Mouse (Mus musculus): ENCODE results near the gene Pigr.

The Pigr gene

DNA sequence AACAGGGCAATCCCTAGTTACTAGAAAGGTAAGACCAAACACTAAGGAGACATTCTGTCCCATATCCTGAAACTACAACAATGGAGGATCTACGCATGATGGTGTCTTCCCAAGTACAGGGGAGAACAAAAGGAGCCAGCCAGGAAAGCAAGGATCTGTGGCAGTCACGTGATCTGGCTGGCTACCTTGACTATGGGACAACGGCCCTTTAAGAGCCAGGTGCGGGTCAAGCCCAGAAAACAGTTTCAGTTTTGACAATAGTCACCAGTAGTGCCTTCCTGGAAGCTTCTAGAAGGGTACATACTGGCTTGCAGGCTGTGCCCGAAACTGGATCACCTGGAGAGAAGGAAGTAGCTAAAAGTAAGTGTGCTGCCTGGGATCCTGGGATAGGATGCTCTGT is at the start of gene Pigr:
Pigr (plus strand) TSS at position 237 of the 400 bp plus-strand sequence.
- in situ Hi-C loops (cut with MseI, MboI): no loop called here

- in situ Hi-C loops (cut with MseI, MboI): loop anchor here (5.0 to 10.0 kb wide), 2 partner anchors 85 to 88 kb away; no protein-coding TSS in a partner anchor
Measured at GRCm38 (mm10) chr1:130779867-130780266, 46.6 kb upstream of the Pigr start.

DNA sequence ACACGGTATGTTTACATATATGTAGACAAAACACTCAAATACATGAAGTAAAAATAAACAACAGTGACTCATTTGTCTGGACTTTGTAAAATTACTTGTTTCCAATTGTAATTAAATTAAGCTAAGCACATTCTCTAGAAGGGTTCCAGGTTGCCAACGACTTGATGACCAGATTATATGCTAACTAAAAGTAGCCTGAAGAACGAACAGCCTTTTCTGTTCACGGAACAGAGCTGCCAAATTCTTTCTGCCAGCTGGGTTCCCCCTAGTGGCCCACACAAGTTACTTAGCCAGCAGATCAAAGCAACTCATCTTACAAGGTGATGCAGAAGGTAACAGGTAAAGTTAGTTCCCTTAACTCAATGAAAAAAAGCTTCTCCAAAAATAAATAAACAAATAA is 42.4 kb upstream of the Pigr start:
- in situ Hi-C loops (cut with MseI, MboI): no loop called here

DNA sequence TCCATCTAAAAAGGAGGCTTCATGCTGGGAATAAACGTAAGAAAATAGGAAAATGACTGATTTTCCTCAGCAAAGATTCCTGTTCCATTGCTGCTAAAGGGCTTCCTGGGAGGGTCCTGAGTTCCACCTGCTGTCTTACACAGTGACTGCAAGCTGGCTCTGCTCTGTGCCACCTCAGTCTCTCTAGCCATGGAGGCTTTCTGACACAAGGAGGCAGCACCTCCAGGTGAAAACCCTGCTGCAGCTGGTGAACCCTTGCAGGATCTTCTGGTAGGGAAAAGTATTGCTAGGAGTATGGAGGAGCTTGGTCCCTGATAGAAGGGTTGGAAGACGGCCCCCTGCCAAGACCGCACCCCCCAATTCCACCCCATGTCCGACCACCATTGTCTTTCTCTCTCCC is 39.5 kb upstream of the Pigr start:
- in situ Hi-C loops (cut with MseI, MboI): no loop called here

- in situ Hi-C loops (cut with MseI, MboI): no loop called here
Measured at GRCm38 (mm10) chr1:130789512-130790451, 36.7 kb upstream of the Pigr start.

DNA sequence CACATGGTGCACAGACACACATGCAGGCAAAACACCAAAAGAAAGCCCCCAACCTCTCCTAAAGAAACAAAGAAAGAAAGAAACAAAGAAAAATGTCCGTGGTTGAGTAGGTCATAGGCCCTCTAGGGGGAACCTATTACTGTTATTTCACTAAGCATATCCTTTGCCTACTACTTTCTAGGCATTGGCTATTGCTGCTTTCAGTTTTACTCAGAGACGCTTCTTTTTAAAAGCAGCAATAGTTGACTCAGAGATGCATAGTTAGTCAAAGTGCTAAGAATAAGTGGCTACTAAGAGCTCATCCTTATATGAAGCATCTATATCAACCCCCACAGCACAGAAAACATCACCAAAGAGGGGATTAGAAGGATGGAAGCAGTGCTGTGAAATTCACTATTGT is 31.2 kb upstream of the Pigr start:
- in situ Hi-C loops (cut with MseI, MboI): no loop called here

GRCm38 (mm10) chr1:130796967-130797684 is 29.4 kb upstream of the Pigr start:
- in situ Hi-C loops (cut with MseI, MboI): no loop called here

- in situ Hi-C loops (cut with MseI, MboI): no loop called here
Measured at GRCm38 (mm10) chr1:130798037-130798436, 28.4 kb upstream of the Pigr start.

DNA sequence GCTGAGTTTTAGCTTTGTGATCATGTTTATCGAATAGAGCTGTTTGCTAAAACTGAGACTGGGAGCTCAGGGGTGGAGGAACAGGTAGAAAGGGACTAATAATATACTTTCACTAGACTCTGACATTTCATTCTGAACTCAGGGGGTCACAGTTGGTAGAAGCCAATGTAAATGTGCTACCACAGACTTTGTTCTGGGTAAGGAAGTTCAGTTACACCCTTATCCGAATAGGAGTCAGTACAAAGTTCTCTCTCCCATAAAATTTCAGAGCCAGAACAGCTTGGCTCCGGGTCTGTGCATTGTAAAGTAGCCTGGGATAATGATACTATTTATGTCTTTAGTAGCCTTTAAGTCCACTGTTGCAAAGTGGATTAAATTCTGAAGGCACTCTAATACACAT is 27.9 kb upstream of the Pigr start:
- in situ Hi-C loops (cut with MseI, MboI): no loop called here

- in situ Hi-C loops (cut with MseI, MboI): no loop called here
Measured at GRCm38 (mm10) chr1:130799399-130799798, 27.1 kb upstream of the Pigr start.

DNA sequence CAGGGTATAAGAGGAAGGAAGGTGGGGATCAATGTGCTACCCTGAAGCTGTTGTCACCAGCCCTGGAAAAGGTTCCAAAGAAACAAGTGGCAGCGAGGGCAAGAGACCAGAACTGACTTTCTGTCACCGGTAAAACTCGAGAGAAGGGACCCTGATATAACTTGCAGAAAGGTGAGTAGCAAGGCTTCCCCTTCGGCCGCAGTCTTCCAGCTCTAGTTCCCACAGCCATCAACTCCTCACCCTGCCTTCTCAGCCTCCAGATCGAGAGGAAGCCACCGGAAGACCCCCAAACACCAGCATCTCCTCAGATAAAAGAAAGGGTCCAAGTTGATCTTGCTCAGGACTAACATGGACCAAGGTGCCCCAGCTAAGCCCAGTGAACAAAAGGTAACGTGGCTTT is 25.9 kb upstream of the Pigr start, which contains the start of gene Fcamr:
Fcamr (plus strand) TSS at position 301 of the 400 bp plus-strand sequence.
- in situ Hi-C loops (cut with MseI, MboI): no loop called here

- in situ Hi-C loops (cut with MseI, MboI): no loop called here
Measured at GRCm38 (mm10) chr1:130801511-130801910, 25.0 kb upstream of the Pigr start.

GRCm38 (mm10) chr1:130802976-130803375 is 23.5 kb upstream of the Pigr start:
- in situ Hi-C loops (cut with MseI, MboI): no loop called here

- in situ Hi-C loops (cut with MseI, MboI): no loop called here
Measured at GRCm38 (mm10) chr1:130804279-130804678, 22.2 kb upstream of the Pigr start.

DNA sequence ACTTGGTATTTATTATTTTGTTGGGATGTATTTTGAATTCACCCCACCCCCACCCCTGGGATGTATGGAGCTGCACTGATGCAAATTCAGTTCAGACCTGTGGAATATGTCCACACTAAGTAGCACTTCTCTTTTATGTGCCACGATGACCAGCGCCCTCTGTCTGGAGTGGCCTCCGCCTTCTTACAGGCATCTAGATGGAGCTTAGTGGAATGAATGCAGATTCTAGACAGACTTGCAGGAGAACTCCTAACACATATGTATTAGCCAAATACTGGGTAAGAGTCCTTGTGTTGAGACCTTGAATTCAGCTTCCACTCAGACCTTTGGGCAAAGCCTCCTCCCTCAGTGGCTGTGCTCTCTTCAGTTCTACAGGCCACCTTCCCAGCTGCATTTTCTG is 15.6 kb upstream of the Pigr start:
- in situ Hi-C loops (cut with MseI, MboI): no loop called here

DNA sequence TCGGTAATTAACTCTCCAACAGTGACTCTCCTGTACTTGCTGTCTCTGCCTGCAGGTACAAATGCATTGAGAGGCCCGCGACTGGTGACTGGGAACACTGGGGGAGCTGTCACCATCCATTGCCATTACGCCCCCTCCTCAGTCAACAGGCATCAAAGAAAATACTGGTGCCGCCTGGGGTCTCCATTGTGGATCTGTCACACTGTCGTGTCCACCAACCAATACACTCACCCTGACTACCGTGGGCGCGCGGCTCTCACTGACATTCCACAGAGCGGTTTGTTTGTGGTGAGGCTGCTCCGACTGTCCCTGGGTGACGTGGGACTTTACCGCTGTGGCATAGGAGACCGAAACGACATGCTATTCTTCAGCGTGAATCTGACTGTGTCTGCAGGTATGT is 15.2 kb upstream of the Pigr start:
- in situ Hi-C loops (cut with MseI, MboI): no loop called here

- in situ Hi-C loops (cut with MseI, MboI): no loop called here
Measured at GRCm38 (mm10) chr1:130819737-130820136, 6.7 kb upstream of the Pigr start.

DNA sequence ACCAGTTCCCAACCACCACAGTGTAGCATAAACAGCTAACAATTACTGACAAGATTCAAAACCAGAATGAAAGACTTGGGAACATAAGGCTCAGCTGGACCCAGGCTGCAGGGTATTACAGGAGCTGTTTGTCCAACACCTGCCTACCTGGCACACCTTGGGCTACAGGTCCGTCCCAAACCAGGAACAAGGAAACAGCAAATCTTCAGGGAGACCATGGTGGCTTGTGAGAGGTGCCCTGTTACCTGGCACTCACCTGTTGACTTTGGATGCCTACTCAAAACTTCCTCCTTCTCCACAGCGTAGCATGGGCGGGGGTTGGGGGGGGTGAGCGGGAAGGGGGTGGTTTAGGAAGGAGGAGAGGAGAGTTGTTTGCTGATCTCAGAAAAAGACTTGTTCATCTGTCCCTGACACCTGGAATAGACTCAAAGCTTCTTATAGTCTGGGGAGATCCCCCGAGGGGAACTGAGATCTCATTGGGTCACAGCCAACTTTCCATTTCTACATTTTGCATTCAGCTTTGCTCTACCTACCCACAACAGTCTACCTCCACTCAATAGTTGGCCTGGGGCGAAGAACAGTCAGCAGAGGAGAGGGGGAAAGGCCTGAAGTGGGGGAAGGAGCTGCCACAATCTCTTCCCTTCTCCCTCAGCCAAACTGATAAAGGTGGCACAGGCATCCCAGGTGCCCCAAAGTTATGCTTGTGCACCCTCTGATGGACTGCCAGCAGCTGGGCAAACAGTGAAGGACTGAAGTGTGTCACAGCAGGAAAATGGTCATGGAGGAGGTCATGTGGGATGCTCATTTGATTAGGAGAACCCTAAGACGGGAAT is 6.0 kb upstream of the Pigr start:
- in situ Hi-C loops (cut with MseI, MboI): no loop called here

- in situ Hi-C loops (cut with MseI, MboI): no loop called here
Measured at GRCm38 (mm10) chr1:130821149-130821471, 5.4 kb upstream of the Pigr start.

DNA sequence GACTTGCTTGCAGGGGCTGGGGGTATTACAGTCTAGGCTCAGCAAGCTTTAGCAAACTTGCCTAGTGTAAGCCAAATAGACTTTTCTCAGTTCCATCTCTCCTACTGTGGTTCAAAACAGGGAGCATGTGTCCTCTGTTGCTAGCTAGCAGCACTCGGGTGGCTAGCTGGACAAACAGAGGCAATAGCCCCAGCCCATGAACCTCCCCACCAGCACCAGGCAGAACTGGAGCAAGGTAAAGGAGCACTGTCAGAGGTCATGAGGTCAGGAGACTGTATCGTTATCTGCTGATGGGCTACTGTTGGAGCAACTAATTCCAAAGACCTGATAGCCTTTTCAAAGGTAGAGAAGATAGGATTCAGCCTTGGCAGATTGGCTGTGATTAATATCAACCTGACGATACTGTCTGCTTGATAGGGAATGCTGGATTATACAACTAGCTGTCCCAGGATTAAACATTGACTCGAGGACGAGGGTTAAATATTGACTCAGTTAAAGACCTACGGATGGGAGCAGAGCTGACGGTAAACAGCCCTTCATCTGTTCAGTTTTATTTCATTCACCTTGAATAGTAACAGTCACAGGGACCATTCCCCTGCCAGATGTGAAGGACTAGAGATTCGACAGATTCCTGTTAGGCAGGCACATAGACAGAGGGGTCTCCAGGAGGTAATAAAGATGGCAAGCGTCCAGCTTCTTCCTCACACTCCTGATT is 4.4 kb upstream of the Pigr start:
- in situ Hi-C loops (cut with MseI, MboI): no loop called here

GRCm38 (mm10) chr1:130828656-130829055 is 2.2 kb downstream of the Pigr start:
- in situ Hi-C loops (cut with MseI, MboI): no loop called here

Data from mouse trophoblast stem cell (cell line).